Mouse (Mus musculus) lung, postnatal 4 days (tissue): ENCODE measurements around the gene Mctp1.

Source experiments
- DNase-seq, 2 experiments: peaks; one replicate each; pipeline ENCODE4 v3.0.0; 2021

The Mctp1 gene

GRCm38 (mm10) chr13:76620525-76620924 is 236.2 kb downstream of the Mctp1 start:
- peak in 1 of 2 experiments; percentile 11 for DNase-seq

- DNase-seq, result no peak
Measured at GRCm38 (mm10) chr13:76633707-76634106, 249.4 kb downstream of the Mctp1 start.

GRCm38 (mm10) chr13:76638282-76638681 is 253.9 kb downstream of the Mctp1 start:
- no peak for DNase-seq

GRCm38 (mm10) chr13:76659523-76659922 is 275.2 kb downstream of the Mctp1 start:
- no peak for DNase-seq

GRCm38 (mm10) chr13:76681286-76681685 is 297.0 kb downstream of the Mctp1 start:
- DNase-seq, result no peak

- no peak for DNase-seq
Measured at GRCm38 (mm10) chr13:76689349-76689748, 305.0 kb downstream of the Mctp1 start.

GRCm38 (mm10) chr13:76690143-76690542 is 305.8 kb downstream of the Mctp1 start:
- no peak for DNase-seq

- no peak for DNase-seq
Measured at GRCm38 (mm10) chr13:76690697-76691096, 306.4 kb downstream of the Mctp1 start.

GRCm38 (mm10) chr13:76734013-76734412 is 349.7 kb downstream of the Mctp1 start:
- DNase-seq, result no peak

- no peak for DNase-seq
Measured at GRCm38 (mm10) chr13:76750663-76751429, 366.5 kb downstream of the Mctp1 start.

- peak in 1 of 2 experiments; percentile 39 for DNase-seq
Measured at GRCm38 (mm10) chr13:76759832-76760490, 375.6 kb downstream of the Mctp1 start.

GRCm38 (mm10) chr13:76799662-76800061 is 415.3 kb downstream of the Mctp1 start:
- no peak for DNase-seq

- no peak for DNase-seq
Measured at GRCm38 (mm10) chr13:76801126-76801632, 416.8 kb downstream of the Mctp1 start.

- DNase-seq, result no peak
Measured at GRCm38 (mm10) chr13:76802051-76802728, 417.9 kb downstream of the Mctp1 start.

GRCm38 (mm10) chr13:76802926-76803325 is 418.6 kb downstream of the Mctp1 start:
- DNase-seq, result no peak

- no peak for DNase-seq
Measured at GRCm38 (mm10) chr13:76803799-76804198, 419.5 kb downstream of the Mctp1 start.

GRCm38 (mm10) chr13:76808871-76809390 is 424.6 kb downstream of the Mctp1 start:
- no peak for DNase-seq

- no peak for DNase-seq
Measured at GRCm38 (mm10) chr13:76809802-76810201, 425.5 kb downstream of the Mctp1 start.

- DNase-seq, result no peak
Measured at GRCm38 (mm10) chr13:76810496-76810939, 426.2 kb downstream of the Mctp1 start.

GRCm38 (mm10) chr13:76823083-76823482 is 438.7 kb downstream of the Mctp1 start:
- no peak for DNase-seq

- DNase-seq, result no peak
Measured at GRCm38 (mm10) chr13:76824932-76825694, 440.8 kb downstream of the Mctp1 start.

- no peak for DNase-seq
Measured at GRCm38 (mm10) chr13:76827738-76828137, 443.4 kb downstream of the Mctp1 start.
